Mouse (Mus musculus): Measurements from ENCODE around the gene Zfp382. TPM values are rescaled to one million over a fixed set of nuclear protein-coding genes. Genes with fewer than 3 reads are reported as not detected.
"Not testable (repeated sequence)": the region's sequence is repeated elsewhere in the genome, so short reads cannot be mapped to it uniquely, and the experiment has no call there.

Gene Zfp382
- polyA plus RNA-seq, 1 experiment, result 0.64 TPM

DNA sequence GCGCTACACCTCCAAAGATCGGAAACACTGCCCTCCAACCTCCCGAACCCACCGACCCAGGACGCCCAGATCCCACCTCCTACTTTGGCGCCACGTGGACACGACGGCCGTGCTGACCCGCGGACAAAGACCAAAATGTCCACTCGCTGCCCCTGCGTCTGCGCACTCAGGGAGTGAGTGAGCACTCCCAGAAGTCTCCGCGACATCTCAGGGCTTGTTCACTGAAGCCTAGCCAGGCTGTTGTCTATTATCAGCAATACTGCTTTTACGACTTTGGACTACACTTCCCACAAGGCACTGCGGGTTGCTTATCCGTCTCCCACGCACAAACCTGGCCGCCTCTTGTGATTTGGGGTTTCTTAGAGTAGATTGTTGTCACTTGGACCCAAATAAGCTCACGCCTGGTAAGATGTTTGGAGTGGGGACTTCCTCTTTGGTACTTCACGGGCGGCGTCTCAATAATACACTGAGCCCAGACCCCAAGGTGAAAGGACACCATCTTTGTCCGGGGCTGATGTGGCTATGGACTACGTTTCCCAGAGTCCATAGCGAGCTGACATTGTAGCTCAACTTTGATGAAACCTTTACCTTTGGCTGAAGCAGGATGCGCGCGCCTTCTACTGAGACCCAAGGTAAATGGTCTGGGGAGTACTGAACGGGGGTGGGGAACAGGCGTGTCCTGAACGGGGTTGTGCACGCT lies 48.0 kb downstream of the Zfp382 start, which contains the start of gene Zfp146:
TSS of gene Zfp146 (minus strand) at position 168 of the 700 bp plus-strand sequence.
- Histone ChIP-seq H3K36me3 (ENCODE audit: control insufficient read depth, insufficient read depth, low read length) (no peaks in the 10 kb centered on the region), H3K27me3 (replicated peaks; ENCODE audit: control insufficient read depth, insufficient read depth, low read length) (no peaks in the 10 kb centered on the region), H3K27ac (ENCODE audit: insufficient read depth, low read depth, low read length) (peak within 1 kb of the TSS; percentile 86), H3K4me1 (ENCODE audit: control insufficient read depth, insufficient read depth, low read length) (peaks cover 6% of the 10 kb centered on the region; the same call in 1 of the 2 replicates), H3K4me3 (ENCODE audit: insufficient read depth, low read depth, low read length) (peak within 1 kb of the TSS; percentile 70)
- DNase-seq, result peak; percentile 98
- under 1% methylated on average over 36 of the region's 36 CpGs for WGBS
- TF ChIP-seq POLR2A (IDR thresholded peaks at IDR 0.05; ENCODE audit: low read depth, low read length) (peak; percentile 71), CTCF (conservative IDR thresholded peaks at IDR 0.05; ENCODE audit: insufficient read depth, insufficient read length, low read depth, low read length) (no peak)

DNA sequence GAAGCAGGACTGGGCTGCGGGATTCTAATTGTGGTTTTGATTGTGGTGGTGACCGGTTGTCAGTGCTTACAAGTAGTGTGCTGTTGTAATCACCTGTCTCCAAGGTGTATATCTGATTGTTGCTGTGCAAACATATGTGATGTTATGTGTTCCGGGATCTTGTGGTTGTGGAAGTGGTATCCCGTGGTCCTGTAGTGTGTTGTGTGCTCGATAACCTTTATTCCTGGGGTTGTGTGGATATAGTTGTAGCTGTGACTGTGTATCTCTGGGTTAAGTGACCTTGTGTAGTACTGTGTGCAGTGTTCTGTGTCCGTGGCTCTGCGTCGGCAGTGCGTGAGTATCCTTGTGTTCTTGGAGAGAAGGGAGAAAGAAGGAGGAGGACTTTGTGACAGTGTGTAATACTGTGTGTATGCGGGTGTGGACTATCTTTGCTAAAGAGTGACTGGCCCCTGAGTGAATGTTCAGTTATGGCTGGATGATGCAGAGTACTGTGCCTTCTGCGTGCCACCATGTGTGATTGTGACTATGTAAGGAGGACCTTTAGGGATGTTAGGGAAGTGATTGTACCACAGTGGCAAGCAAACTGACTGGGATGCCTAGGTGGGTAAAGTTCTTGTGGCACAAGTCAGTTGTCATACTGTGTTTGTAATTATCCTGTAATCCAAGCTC lies 48.7 kb downstream of the Zfp382 start:
- 11% methylated on average over 11 of the region's 11 CpGs for WGBS
- no peak for TF ChIP-seq CTCF (conservative IDR thresholded peaks at IDR 0.05; ENCODE audit: insufficient read depth, insufficient read length, low read depth, low read length)
- no peak for TF ChIP-seq POLR2A (IDR thresholded peaks at IDR 0.05; ENCODE audit: low read depth, low read length)
- H3K4me1 ChIP-seq (ENCODE audit: control insufficient read depth, insufficient read depth, low read length), result peaks cover 6% of the 10 kb centered on the region; the same call in 1 of the 2 replicates
- peak overlapping the region; percentile 86 for H3K27ac ChIP-seq (ENCODE audit: insufficient read depth, low read depth, low read length)
- DNase-seq, result no peak
- no peaks in the 10 kb centered on the region for H3K27me3 ChIP-seq (replicated peaks; ENCODE audit: control insufficient read depth, insufficient read depth, low read length)
- H3K36me3 ChIP-seq (ENCODE audit: control insufficient read depth, insufficient read depth, low read length), result no peaks in the 10 kb centered on the region
- peak overlapping the region; percentile 70 for H3K4me3 ChIP-seq (ENCODE audit: insufficient read depth, low read depth, low read length)

DNA sequence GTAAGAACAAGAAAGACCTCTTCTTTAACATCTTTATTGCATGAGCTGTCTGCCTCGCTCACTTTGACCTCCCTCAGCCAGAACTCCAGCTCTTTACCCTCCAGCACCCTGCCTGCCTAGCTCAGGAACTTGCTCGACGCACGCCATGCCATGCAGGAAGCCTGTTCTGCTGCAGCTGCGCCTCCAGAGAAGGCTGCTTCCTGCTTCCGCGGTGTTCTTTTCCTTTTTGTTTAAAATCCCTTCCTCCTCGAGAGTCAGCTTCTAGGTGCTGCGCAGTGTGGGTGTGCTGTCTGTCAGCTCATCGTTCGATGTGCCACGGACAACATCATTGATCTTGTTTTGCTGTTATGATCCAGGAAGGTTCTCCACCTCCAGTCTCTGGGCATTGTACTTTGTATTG lies 54.7 kb downstream of the Zfp382 start:
- WGBS, result 69% methylated on average over 12 of the region's 12 CpGs
- H3K4me1 ChIP-seq (ENCODE audit: control insufficient read depth, insufficient read depth, low read length), result no peaks in the 10 kb centered on the region
- H3K4me3 ChIP-seq (ENCODE audit: insufficient read depth, low read depth, low read length), result no peak overlapping the region
- H3K36me3 ChIP-seq (ENCODE audit: control insufficient read depth, insufficient read depth, low read length), result peaks cover 6% of the 10 kb centered on the region; the same call in 1 of the 2 replicates
- no peak for DNase-seq
- TF ChIP-seq POLR2A (IDR thresholded peaks at IDR 0.05; ENCODE audit: low read depth, low read length), result no peak
- TF ChIP-seq CTCF (conservative IDR thresholded peaks at IDR 0.05; ENCODE audit: insufficient read depth, insufficient read length, low read depth, low read length), result no peak
- H3K27me3 ChIP-seq (replicated peaks; ENCODE audit: control insufficient read depth, insufficient read depth, low read length), result no peaks in the 10 kb centered on the region
- H3K27ac ChIP-seq (ENCODE audit: insufficient read depth, low read depth, low read length), result no peak overlapping the region

GRCm38 (mm10) chr7:30178256-30178655 lies 56.5 kb downstream of the Zfp382 start:
- TF ChIP-seq POLR2A (IDR thresholded peaks at IDR 0.05; ENCODE audit: low read depth, low read length) (no peak), CTCF (conservative IDR thresholded peaks at IDR 0.05; ENCODE audit: insufficient read depth, insufficient read length, low read depth, low read length) (no peak)
- 86% methylated on average over 11 of the region's 11 CpGs for WGBS
- no peak for DNase-seq
- no peaks in the 10 kb centered on the region for H3K27me3 ChIP-seq (replicated peaks; ENCODE audit: control insufficient read depth, insufficient read depth, low read length)
- H3K4me1 ChIP-seq (ENCODE audit: control insufficient read depth, insufficient read depth, low read length), result no peaks in the 10 kb centered on the region
- no peak overlapping the region for H3K4me3 ChIP-seq (ENCODE audit: insufficient read depth, low read depth, low read length)
- H3K36me3 ChIP-seq (ENCODE audit: control insufficient read depth, insufficient read depth, low read length), result peaks cover 6% of the 10 kb centered on the region; the same call in 1 of the 2 replicates
- no peak overlapping the region for H3K27ac ChIP-seq (ENCODE audit: insufficient read depth, low read depth, low read length)

DNA sequence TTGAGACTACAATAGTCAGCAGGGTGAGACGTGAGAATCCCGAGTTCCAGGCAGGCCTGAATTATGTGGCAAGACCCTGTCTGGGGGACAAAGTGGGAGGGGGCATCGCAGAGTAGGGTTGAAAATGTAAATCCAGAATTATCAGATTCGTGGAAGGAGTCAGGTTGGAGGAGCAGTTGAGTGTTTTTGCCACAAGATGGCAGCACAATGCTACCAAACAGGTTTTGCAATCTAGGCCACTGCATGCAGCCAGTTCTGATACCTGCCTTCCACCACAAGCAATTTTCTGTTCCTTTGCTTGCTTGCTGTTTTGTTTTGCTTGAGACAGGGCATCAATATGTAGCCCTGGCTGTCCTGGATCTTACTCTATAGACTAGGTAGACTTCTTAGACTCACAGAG lies 59.6 kb downstream of the Zfp382 start:
- Histone ChIP-seq H3K27ac (ENCODE audit: insufficient read depth, low read depth, low read length) (no peak overlapping the region), H3K4me3 (ENCODE audit: insufficient read depth, low read depth, low read length) (no peak overlapping the region), H3K36me3 (ENCODE audit: control insufficient read depth, insufficient read depth, low read length) (peaks cover 6% of the 10 kb centered on the region; the same call in 1 of the 2 replicates), H3K27me3 (replicated peaks; ENCODE audit: control insufficient read depth, insufficient read depth, low read length) (no peaks in the 10 kb centered on the region), H3K4me1 (ENCODE audit: control insufficient read depth, insufficient read depth, low read length) (peaks cover 5% of the 10 kb centered on the region; the same call in 1 of the 2 replicates)
- peak; percentile 77 for DNase-seq
- TF ChIP-seq CTCF (conservative IDR thresholded peaks at IDR 0.05; ENCODE audit: insufficient read depth, insufficient read length, low read depth, low read length), result peak; percentile 91
- no peak for TF ChIP-seq POLR2A (IDR thresholded peaks at IDR 0.05; ENCODE audit: low read depth, low read length)
- under 1% methylated on average over 4 of the region's 4 CpGs for WGBS

DNA sequence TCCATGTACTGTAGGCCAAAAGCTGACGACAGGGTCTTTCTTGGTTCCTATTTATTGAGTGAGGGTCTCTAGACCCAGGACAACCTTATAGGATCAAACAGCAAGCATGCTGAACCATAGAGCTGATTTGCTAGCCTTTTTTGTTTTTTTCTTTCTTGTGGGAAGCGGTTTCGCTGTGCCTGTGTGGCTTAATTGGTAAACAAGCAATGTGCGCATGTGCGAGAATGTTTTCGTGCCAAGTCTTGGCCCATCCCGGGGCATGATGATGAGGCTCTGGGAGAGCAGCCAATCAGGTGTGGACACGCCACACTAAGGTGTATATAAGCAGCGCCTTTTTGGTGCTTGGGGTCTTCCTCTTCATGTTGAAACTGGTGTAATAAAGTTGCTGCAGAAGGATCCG lies 60.2 kb downstream of the Zfp382 start:
- H3K27ac ChIP-seq (ENCODE audit: insufficient read depth, low read depth, low read length); H3K4me3 ChIP-seq (ENCODE audit: insufficient read depth, low read depth, low read length); DNase-seq; H3K36me3 ChIP-seq (ENCODE audit: control insufficient read depth, insufficient read depth, low read length); H3K27me3 ChIP-seq (replicated peaks; ENCODE audit: control insufficient read depth, insufficient read depth, low read length); H3K4me1 ChIP-seq (ENCODE audit: control insufficient read depth, insufficient read depth, low read length): not testable (repeated sequence)
- WGBS, result 92% methylated on average over 10 of the region's 10 CpGs

- not testable (repeated sequence) for H3K36me3 ChIP-seq (ENCODE audit: control insufficient read depth, insufficient read depth, low read length); H3K4me1 ChIP-seq (ENCODE audit: control insufficient read depth, insufficient read depth, low read length); H3K4me3 ChIP-seq (ENCODE audit: insufficient read depth, low read depth, low read length); H3K27me3 ChIP-seq (replicated peaks; ENCODE audit: control insufficient read depth, insufficient read depth, low read length); H3K27ac ChIP-seq (ENCODE audit: insufficient read depth, low read depth, low read length); DNase-seq
- 86% methylated on average over 6 of the region's 7 CpGs for WGBS
Observed at GRCm38 (mm10) chr7:30183189-30183588, 61.4 kb downstream of the Zfp382 start.
